Mouse (Mus musculus): ENCODE measurements around the gene Sars2.

GRCm38 (mm10) chr7:28720753-28721537 lies 20.8 kb upstream of the Sars2 start:
- TF ChIP-seq CTCF (IDR thresholded peaks at IDR 0.05; ENCODE audit: low read depth) (no peak), EP300 (IDR thresholded peaks at IDR 0.05; ENCODE audit: low read depth) (no peak)

All from liver, postnatal 0 days (tissue).